Mouse (Mus musculus): ENCODE results near the gene Cpne6.

DNA sequence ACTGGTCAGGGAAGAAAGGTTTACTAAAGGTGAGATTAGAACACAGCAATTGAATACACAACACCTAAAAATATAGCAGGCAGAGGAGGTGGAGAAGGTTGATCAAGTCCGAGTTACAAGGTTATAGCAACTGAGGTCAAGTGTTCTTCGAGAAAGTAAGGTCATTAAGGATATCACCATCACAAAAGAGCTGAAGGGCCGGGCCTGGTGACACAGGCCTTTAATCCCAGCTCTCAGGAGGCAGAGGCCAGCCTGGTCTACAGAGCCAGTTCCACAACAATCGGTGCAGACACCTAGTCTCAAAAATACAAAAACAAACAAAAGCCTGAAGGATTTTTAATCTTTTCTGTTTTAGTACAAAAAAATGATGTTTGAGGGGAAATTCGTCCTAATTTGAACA is 41.1 kb downstream of the Cpne6 start:
- TF ChIP-seq FLI1 (IDR thresholded peaks at IDR 0.05; ENCODE audit: low read length) (no peak), GATA1 (IDR thresholded peaks at IDR 0.05; ENCODE audit: borderline replicate concordance, low read length) (no peak)
